Mouse (Mus musculus): ENCODE data around the gene Ddx54. TPM values are rescaled to one million over a fixed set of nuclear protein-coding genes. Genes with fewer than 3 reads are reported as not detected.

Ddx54 gene
- polyA plus RNA-seq, 2 experiments: 34.1 to 36.1 TPM

- H3K9me3 ChIP-seq (ENCODE audit: control insufficient read depth, low read length): peaks cover 6% of the 10 kb centered on the region; the same call in 1 of the 2 replicates
- H3K4me1 ChIP-seq (ENCODE audit: control insufficient read depth, insufficient read depth, low read length): no peaks in the 10 kb centered on the region
- TF ChIP-seq POLR2A (IDR thresholded peaks at IDR 0.05; ENCODE audit: borderline replicate concordance, extremely low read depth, insufficient read depth, insufficient read length): no peak
- ATAC-seq (ENCODE audit: low FRiP score, low read depth) (no peak), DNase-seq (ENCODE audit: low spot score) (no peak)
- H3K4me2 ChIP-seq (replicated peaks; ENCODE audit: low read depth, low read length, severe bottlenecking): no peak within 1 kb of the TSS
- no peak within 1 kb of the TSS for H3K4me3 ChIP-seq (replicated peaks; ENCODE audit: low read length)
- 54% methylated on average over 9 of the region's 9 CpGs for WGBS
- H3K36me3 ChIP-seq (ENCODE audit: control insufficient read depth, insufficient read depth, low read length): no peaks in the 10 kb centered on the region
- H3K9ac ChIP-seq (ENCODE audit: low read depth, low read length, severe bottlenecking): no peak within 1 kb of the TSS
- no peak within 1 kb of the TSS for H3K27ac ChIP-seq (replicated peaks; ENCODE audit: low read depth, low read length)
- peaks cover 9% of the 10 kb centered on the region; the same call in 1 of the 2 replicates for H3K27me3 ChIP-seq (ENCODE audit: control insufficient read depth, insufficient read depth, low read length)
Measured at GRCm38 (mm10) chr5:120634131-120634530, 21.6 kb downstream of the Ddx54 start, which contains the start of gene Cfap73. Gene Cfap73, minus strand, starts transcription at chr5:120634235.

DNA sequence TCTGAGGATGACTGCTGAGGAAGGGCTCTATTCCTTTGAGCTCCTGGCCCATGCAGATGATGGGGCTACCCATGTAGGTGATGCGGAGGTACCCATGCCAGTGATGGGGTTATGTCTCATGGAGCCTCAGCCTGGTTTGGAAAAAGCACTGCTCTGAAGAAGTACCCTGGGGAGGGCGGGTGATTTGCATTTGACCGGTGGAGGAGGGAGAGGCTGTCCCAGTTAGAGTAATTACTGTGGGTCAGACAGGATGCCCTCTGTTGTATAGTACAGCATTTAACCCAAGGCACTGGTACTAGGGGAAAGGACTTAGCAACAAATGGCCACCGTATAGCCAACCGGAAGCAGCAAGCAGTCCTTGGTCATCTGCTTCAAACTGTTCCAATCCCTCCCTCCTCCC, 22.3 kb downstream of the Ddx54 start:
- Histone ChIP-seq H3K9ac (ENCODE audit: low read depth, low read length, severe bottlenecking) (no peak overlapping the region), H3K4me2 (replicated peaks; ENCODE audit: low read depth, low read length, severe bottlenecking) (no peak overlapping the region), H3K36me3 (ENCODE audit: control insufficient read depth, insufficient read depth, low read length) (no peaks in the 10 kb centered on the region), H3K27ac (replicated peaks; ENCODE audit: low read depth, low read length) (no peak overlapping the region), H3K9me3 (ENCODE audit: control insufficient read depth, low read length) (peaks cover 6% of the 10 kb centered on the region; the same call in 1 of the 2 replicates), H3K4me1 (ENCODE audit: control insufficient read depth, insufficient read depth, low read length) (no peaks in the 10 kb centered on the region), H3K27me3 (ENCODE audit: control insufficient read depth, insufficient read depth, low read length) (peaks cover 8% of the 10 kb centered on the region; the same call in 1 of the 2 replicates), H3K4me3 (replicated peaks; ENCODE audit: low read length) (no peak overlapping the region)
- no peak for TF ChIP-seq POLR2A (IDR thresholded peaks at IDR 0.05; ENCODE audit: borderline replicate concordance, extremely low read depth, insufficient read depth, insufficient read length)
- ATAC-seq (ENCODE audit: low FRiP score, low read depth) (no peak), DNase-seq (ENCODE audit: low spot score) (no peak)
- WGBS: 36% methylated on average over 5 of the region's 5 CpGs

GRCm38 (mm10) chr5:120635633-120636032, 23.1 kb downstream of the Ddx54 start:
- 71% methylated on average over 5 of the region's 5 CpGs for WGBS
- Histone ChIP-seq H3K4me1 (ENCODE audit: control insufficient read depth, insufficient read depth, low read length) (no peaks in the 10 kb centered on the region), H3K9me3 (ENCODE audit: control insufficient read depth, low read length) (peaks cover 6% of the 10 kb centered on the region; the same call in 1 of the 2 replicates)

DNA sequence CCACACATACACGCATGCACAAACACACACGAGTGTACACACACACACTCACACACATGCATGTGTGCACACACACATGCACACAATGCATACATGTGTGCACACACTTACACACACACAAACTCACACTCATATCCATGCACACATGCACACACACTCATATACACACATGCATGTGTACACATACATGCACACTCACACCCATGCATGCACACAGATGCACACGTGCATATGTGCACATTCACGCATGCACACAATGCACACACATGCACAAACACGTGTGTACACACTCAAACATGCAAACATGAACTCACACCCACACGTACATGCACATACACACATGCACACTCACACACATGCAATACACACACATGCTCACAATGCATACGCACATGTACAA, 27.6 kb downstream of the Ddx54 start:
- WGBS: 89% methylated on average over 7 of the region's 7 CpGs
- Histone ChIP-seq H3K9me3 (ENCODE audit: control insufficient read depth, low read length) (no peaks in the 10 kb centered on the region), H3K4me1 (ENCODE audit: control insufficient read depth, insufficient read depth, low read length) (no peaks in the 10 kb centered on the region), H3K4me3 (replicated peaks; ENCODE audit: low read length) (no peak overlapping the region), H3K27ac (replicated peaks; ENCODE audit: low read depth, low read length) (no peak overlapping the region), H3K36me3 (ENCODE audit: control insufficient read depth, insufficient read depth, low read length) (no peaks in the 10 kb centered on the region), H3K4me2 (replicated peaks; ENCODE audit: low read depth, low read length, severe bottlenecking) (no peak overlapping the region), H3K9ac (ENCODE audit: low read depth, low read length, severe bottlenecking) (no peak overlapping the region), H3K27me3 (ENCODE audit: control insufficient read depth, insufficient read depth, low read length) (no peaks in the 10 kb centered on the region)
- DNase-seq (ENCODE audit: low spot score): no peak
- TF ChIP-seq POLR2A (IDR thresholded peaks at IDR 0.05; ENCODE audit: borderline replicate concordance, extremely low read depth, insufficient read depth, insufficient read length): no peak
- ATAC-seq (ENCODE audit: low FRiP score, low read depth): no peak

More at GRCm38 (mm10) chr5:120635633-120636032, 23.1 kb downstream of the Ddx54 start:
- no peak overlapping the region for H3K4me2 ChIP-seq (replicated peaks; ENCODE audit: low read depth, low read length, severe bottlenecking)
- no peaks in the 10 kb centered on the region for H3K36me3 ChIP-seq (ENCODE audit: control insufficient read depth, insufficient read depth, low read length)
- no peak for DNase-seq (ENCODE audit: low spot score)
- TF ChIP-seq POLR2A (IDR thresholded peaks at IDR 0.05; ENCODE audit: borderline replicate concordance, extremely low read depth, insufficient read depth, insufficient read length): no peak
- no peak overlapping the region for H3K27ac ChIP-seq (replicated peaks; ENCODE audit: low read depth, low read length)
- ATAC-seq (ENCODE audit: low FRiP score, low read depth): no peak
- H3K4me3 ChIP-seq (replicated peaks; ENCODE audit: low read length): no peak overlapping the region
- peaks cover 1% of the 10 kb centered on the region; the same call in 1 of the 2 replicates for H3K27me3 ChIP-seq (ENCODE audit: control insufficient read depth, insufficient read depth, low read length)
- no peak overlapping the region for H3K9ac ChIP-seq (ENCODE audit: low read depth, low read length, severe bottlenecking)

DNA sequence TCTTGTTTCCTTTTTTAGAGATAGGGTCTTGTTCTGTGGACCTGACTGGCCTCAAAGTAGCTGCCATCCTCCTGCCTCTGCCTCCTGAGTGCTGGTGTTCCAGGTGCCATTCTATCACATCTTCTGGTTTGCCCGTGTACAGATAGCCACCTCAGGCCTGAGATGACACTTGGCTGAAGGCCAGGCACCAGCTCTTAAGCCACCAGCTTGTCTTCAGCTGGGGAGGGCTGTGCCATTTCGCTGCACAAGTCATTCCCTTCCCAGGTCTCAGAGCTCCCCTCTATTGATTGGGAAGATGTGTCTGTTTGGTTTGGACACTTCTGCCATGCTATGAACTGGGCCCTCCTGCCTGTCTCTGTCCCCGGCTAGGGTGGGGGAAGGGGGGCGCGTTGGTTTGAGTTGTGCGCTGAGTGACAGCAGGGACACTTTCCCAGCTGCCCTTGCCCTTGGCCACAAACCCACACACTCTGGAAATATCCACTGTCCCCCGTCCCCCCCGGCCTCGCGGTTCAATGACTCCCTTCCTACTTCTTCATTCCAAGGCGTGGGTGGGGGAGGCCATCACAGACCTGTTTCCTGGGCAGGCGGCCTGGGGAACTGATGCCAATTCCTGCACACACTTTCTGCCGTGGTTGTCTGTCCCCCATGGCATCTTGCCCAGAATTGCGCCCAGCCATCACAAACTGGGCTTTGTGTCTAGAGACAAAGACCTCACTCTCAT, 31.0 kb downstream of the Ddx54 start:
- H3K4me2 ChIP-seq (replicated peaks; ENCODE audit: low read depth, low read length, severe bottlenecking): no peak overlapping the region
- H3K9ac ChIP-seq (ENCODE audit: low read depth, low read length, severe bottlenecking): no peak overlapping the region
- no peak for TF ChIP-seq POLR2A (IDR thresholded peaks at IDR 0.05; ENCODE audit: borderline replicate concordance, extremely low read depth, insufficient read depth, insufficient read length)
- H3K4me1 ChIP-seq (ENCODE audit: control insufficient read depth, insufficient read depth, low read length): peaks cover under 1% of the 10 kb centered on the region; the same call in 1 of the 2 replicates
- no peak for DNase-seq (ENCODE audit: low spot score)
- no peak overlapping the region for H3K4me3 ChIP-seq (replicated peaks; ENCODE audit: low read length)
- no peaks in the 10 kb centered on the region for H3K9me3 ChIP-seq (ENCODE audit: control insufficient read depth, low read length)
- WGBS: 68% methylated on average over 14 of the region's 14 CpGs
- no peak overlapping the region for H3K27ac ChIP-seq (replicated peaks; ENCODE audit: low read depth, low read length)
- H3K27me3 ChIP-seq (ENCODE audit: control insufficient read depth, insufficient read depth, low read length): peaks cover 14% of the 10 kb centered on the region
- H3K36me3 ChIP-seq (ENCODE audit: control insufficient read depth, insufficient read depth, low read length): no peaks in the 10 kb centered on the region
- no peak for ATAC-seq (ENCODE audit: low FRiP score, low read depth)
